Mouse (Mus musculus) midbrain, postnatal 0 days (tissue): ENCODE data around the gene Zfyve26. TPM values are rescaled to one million over a fixed set of nuclear protein-coding genes. Genes with fewer than 3 reads are reported as not detected.

Experiments
- ATAC-seq: fragments of 200-750 bp; cut with Nextera tagmentation; 2 replicates; pipeline ENCODE4 v1.8.0; 2017; ENCODE audit warnings: moderate number of reproducible peaks, mild to moderate bottlenecking, moderate TSS enrichment, moderate library complexity; ENCODE audit not compliant: low FRiP score
- DNase-seq: peaks from one replicate; pipeline ENCODE4 v3.0.0-alpha.2; 2015; ENCODE audit warnings: low spot score
- H3K27ac ChIP-seq: fragments of 300-500 bp; sonication (generic); 2 replicates; pipeline ENCODE4 v1.5.1; 2014; ENCODE audit warnings: low read depth, mild to moderate bottlenecking, low read length, mixed read lengths
- H3K27me3 ChIP-seq: fragments of 300-500 bp; sonication (generic); 2 replicates; pipeline ENCODE4 v1.6.1; 2014; ENCODE audit warnings: low read length, control low read depth, mixed read lengths; ENCODE audit not compliant: insufficient read depth
- H3K36me3 ChIP-seq: fragments of 300-500 bp; sonication (generic); 2 replicates; pipeline ENCODE4 v1.6.1; 2014; ENCODE audit warnings: low read length, control low read depth, mixed read lengths; ENCODE audit not compliant: insufficient read depth
- H3K4me1 ChIP-seq: fragments of 300-500 bp; sonication (generic); 2 replicates; pipeline ENCODE4 v1.6.1; 2014; ENCODE audit warnings: mild to moderate bottlenecking, control low read depth, antibody characterized with exemption, low read length, mixed read lengths; ENCODE audit not compliant: insufficient read depth
- H3K4me2 ChIP-seq: fragments of 300-500 bp; sonication (generic); 2 replicates; pipeline ENCODE4 v1.6.1; 2014; ENCODE audit warnings: low read depth, mild to moderate bottlenecking, low read length, mixed read lengths; ENCODE audit not compliant: poor library complexity, severe bottlenecking
- H3K4me3 ChIP-seq: fragments of 300-500 bp; sonication (generic); 2 replicates; pipeline ENCODE4 v1.5.1; 2014; ENCODE audit warnings: low read depth, mild to moderate bottlenecking, low read length, moderate library complexity
- H3K9ac ChIP-seq: fragments of 300-500 bp; sonication (generic); replicated peaks from 2 replicates; pipeline ENCODE4 v1.6.1; 2014; ENCODE audit warnings: mild to moderate bottlenecking, low read length, moderate library complexity, mixed read lengths; ENCODE audit not compliant: poor library complexity, severe bottlenecking
- H3K9me3 ChIP-seq: fragments of 300-500 bp; sonication (generic); 2 replicates; pipeline ENCODE4 v1.6.1; 2016; ENCODE audit warnings: low read length, control low read depth
- CTCF ChIP-seq: IDR thresholded peaks from 2 replicates; pipeline ENCODE4 v1.5.1; 2016; ENCODE audit warnings: antibody characterized with exemption, mild to moderate bottlenecking
- WGBS: fragments of 180-500 bp; shearing (Covaris S2); extraction: QIAGEN DNeasy Blood & Tissue Kit; methylation state at CpG from one replicate; pipeline ENCODE4 v1.1.7; 2014; 5-methylcytosine and 5-hydroxymethylcytosine counted together
- polyA plus RNA-seq: library from polyadenylated mRNA; unstranded; fragments of >200 nt; fragmentation: Nextera tagmentation; extraction: Ambion mirVana; gene quantifications from 2 replicates; pipeline ENCODE4 v1.2.1, GENCODE M21; 2015
- total RNA-seq: library from RNA; depleted of rRNA; stranded (reverse); fragments of >200 nt; gene quantifications from 2 replicates; pipeline ENCODE4 v1.2.3, GENCODE M21; 2014

Zfyve26 gene
- total and polyA plus RNA-seq, 2 experiments from 2014 or later: 6.2 to 10.3 TPM

GRCm38 (mm10) chr12:79306013-79306412, 9.9 kb upstream of the Zfyve26 start:
- no peak for TF ChIP-seq CTCF
- 83% methylated on average over 4 of the region's 4 CpGs for WGBS
- Histone ChIP-seq H3K9ac (no peak overlapping the region), H3K9me3 (no peaks in the 10 kb centered on the region), H3K4me1 (no peaks in the 10 kb centered on the region), H3K27me3 (no peaks in the 10 kb centered on the region), H3K4me3 (no peak overlapping the region), H3K27ac (no peak overlapping the region), H3K4me2 (no peak overlapping the region), H3K36me3 (no peaks in the 10 kb centered on the region)
- ATAC-seq (no peak), DNase-seq (no peak)

GRCm38 (mm10) chr12:79305131-79305530, 9.0 kb upstream of the Zfyve26 start:
- H3K4me2 ChIP-seq: no peak overlapping the region
- H3K4me3 ChIP-seq: no peak overlapping the region
- no peaks in the 10 kb centered on the region for H3K4me1 ChIP-seq
- peak; percentile 67 for TF ChIP-seq CTCF
- ATAC-seq (no peak), DNase-seq (peak; percentile 17)
- H3K9me3 ChIP-seq: no peaks in the 10 kb centered on the region
- H3K9ac ChIP-seq: no peak overlapping the region
- 63% methylated on average over 1 of the region's 1 CpGs for WGBS
- no peaks in the 10 kb centered on the region for H3K36me3 ChIP-seq
- H3K27me3 ChIP-seq: no peaks in the 10 kb centered on the region
- H3K27ac ChIP-seq: no peak overlapping the region

DNA sequence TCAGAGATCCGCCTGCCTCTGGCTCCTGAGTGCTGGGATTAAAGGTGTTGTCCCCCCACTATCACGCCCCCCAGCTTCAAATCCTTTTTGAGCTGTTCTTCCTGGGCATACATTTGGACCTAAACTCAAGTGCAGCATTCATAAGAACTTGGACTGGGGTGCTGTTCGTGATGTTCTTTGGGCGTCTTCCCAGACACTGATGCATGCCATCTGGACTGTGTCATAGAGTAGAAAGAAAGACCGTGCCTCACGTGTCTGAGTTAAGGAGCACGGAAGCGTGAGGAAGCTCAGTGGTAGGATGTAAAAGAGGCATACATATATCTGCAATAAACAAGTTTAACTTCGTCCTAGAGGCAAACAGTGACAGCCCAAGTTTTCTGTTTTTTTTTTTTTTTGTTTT, 5.7 kb upstream of the Zfyve26 start:
- H3K27me3 ChIP-seq: no peaks in the 10 kb centered on the region
- DNase-seq (no peak), ATAC-seq (no peak)
- TF ChIP-seq CTCF: no peak
- H3K9me3 ChIP-seq: no peaks in the 10 kb centered on the region
- no peak overlapping the region for H3K4me3 ChIP-seq
- H3K36me3 ChIP-seq: no peaks in the 10 kb centered on the region
- no peak overlapping the region for H3K9ac ChIP-seq
- no peak overlapping the region for H3K4me2 ChIP-seq
- H3K27ac ChIP-seq: no peak overlapping the region
- H3K4me1 ChIP-seq: no peaks in the 10 kb centered on the region
- WGBS: 88% methylated on average over 9 of the region's 9 CpGs

- Histone ChIP-seq H3K9me3 (no peaks in the 10 kb centered on the region), H3K4me2 (peak overlapping the region; percentile 85), H3K27me3 (no peaks in the 10 kb centered on the region), H3K27ac (no peak overlapping the region), H3K9ac (no peak overlapping the region), H3K36me3 (peaks cover under 1% of the 10 kb centered on the region; the same call in 1 of the 2 replicates), H3K4me3 (peak overlapping the region; percentile 51; the same call in 1 of the 2 replicates), H3K4me1 (no peaks in the 10 kb centered on the region)
- 14% methylated on average over 15 of the region's 15 CpGs for WGBS
- ATAC-seq (no peak), DNase-seq (no peak)
- TF ChIP-seq CTCF: no peak
Measured at GRCm38 (mm10) chr12:79297884-79298636, 2.0 kb upstream of the Zfyve26 start.

GRCm38 (mm10) chr12:79297121-79297576, 1.0 kb upstream of the Zfyve26 start, which contains the start of gene Rad51b:
Gene Rad51b (plus strand): TSS chr12:79297282.
- Histone ChIP-seq H3K9ac (peak within 1 kb of the TSS; percentile 52), H3K4me2 (peak within 1 kb of the TSS; percentile 85), H3K36me3 (peaks cover 4% of the 10 kb centered on the region; the same call in 1 of the 2 replicates), H3K4me1 (no peaks in the 10 kb centered on the region), H3K9me3 (no peaks in the 10 kb centered on the region), H3K4me3 (peak within 1 kb of the TSS; percentile 51), H3K27me3 (no peaks in the 10 kb centered on the region), H3K27ac (peak within 1 kb of the TSS; percentile 48; the same call in 1 of the 2 replicates)
- 1% methylated on average over 21 of the region's 21 CpGs for WGBS
- ATAC-seq (peak; percentile 66; the same call in 1 of the 2 replicates), DNase-seq (peak; percentile 94)
- no peak for TF ChIP-seq CTCF

GRCm38 (mm10) chr12:79292874-79293273, 3.2 kb downstream of the Zfyve26 start:
- 87% methylated on average over 6 of the region's 6 CpGs for WGBS
- no peak for ATAC-seq
- H3K4me2 ChIP-seq: no peak overlapping the region

More at GRCm38 (mm10) chr12:79292874-79293273, 3.2 kb downstream of the Zfyve26 start:
- Histone ChIP-seq H3K9ac (no peak overlapping the region), H3K27ac (no peak overlapping the region), H3K9me3 (no peaks in the 10 kb centered on the region), H3K36me3 (peaks cover 7% of the 10 kb centered on the region; the same call in 1 of the 2 replicates), H3K4me3 (no peak overlapping the region), H3K4me1 (no peaks in the 10 kb centered on the region), H3K27me3 (no peaks in the 10 kb centered on the region)
- TF ChIP-seq CTCF: no peak
- no peak for DNase-seq
